Mouse (Mus musculus): ENCODE data around the gene Plbd2. TPM values are rescaled to one million over a fixed set of nuclear protein-coding genes. Genes with fewer than 3 reads are reported as not detected.

Plbd2 gene
- polyA plus RNA-seq, 1 experiment from 2014 or later = 33.6 TPM

- Histone ChIP-seq H3K4me3 (ENCODE audit: low read depth, low read length) (no peak within 1 kb of the TSS), H3K9me3 (ENCODE audit: control insufficient read depth, low read length) (no peaks in the 10 kb centered on the region), H3K27me3 (ENCODE audit: control insufficient read depth, insufficient read depth, low read length) (no peaks in the 10 kb centered on the region), H3K36me3 (ENCODE audit: control insufficient read depth, insufficient read depth, low read length) (no peaks in the 10 kb centered on the region), H3K27ac (ENCODE audit: low read depth, low read length) (no peak within 1 kb of the TSS), H3K4me1 (ENCODE audit: control insufficient read depth, insufficient read depth, low read length) (no peaks in the 10 kb centered on the region), H3K9ac (ENCODE audit: low read length) (no peak within 1 kb of the TSS), H3K4me2 (ENCODE audit: low read depth) (no peak within 1 kb of the TSS)
- no peak for ATAC-seq (ENCODE audit: insufficient read depth, low FRiP score, low TSS enrichment)
- no peak for DNase-seq (ENCODE audit: low spot score)
- WGBS = 16% methylated on average over 13 of the region's 13 CpGs
Measured at GRCm38 (mm10) chr5:120476296-120476695, 27.1 kb downstream of the Plbd2 start, which contains the start of gene Sds. Sds (plus strand) TSS chr5:120476526.

GRCm38 (mm10) chr5:120475861-120476260, 27.6 kb downstream of the Plbd2 start:
- ATAC-seq (ENCODE audit: insufficient read depth, low FRiP score, low TSS enrichment) (no peak), DNase-seq (ENCODE audit: low spot score) (no peak)
- H3K36me3 ChIP-seq (ENCODE audit: control insufficient read depth, insufficient read depth, low read length) = no peaks in the 10 kb centered on the region
- no peaks in the 10 kb centered on the region for H3K4me1 ChIP-seq (ENCODE audit: control insufficient read depth, insufficient read depth, low read length)
- no peaks in the 10 kb centered on the region for H3K9me3 ChIP-seq (ENCODE audit: control insufficient read depth, low read length)
- H3K4me2 ChIP-seq (ENCODE audit: low read depth) = no peak overlapping the region
- H3K27me3 ChIP-seq (ENCODE audit: control insufficient read depth, insufficient read depth, low read length) = no peaks in the 10 kb centered on the region
- H3K27ac ChIP-seq (ENCODE audit: low read depth, low read length) = no peak overlapping the region
- WGBS = 55% methylated on average over 8 of the region's 8 CpGs
- no peak overlapping the region for H3K4me3 ChIP-seq (ENCODE audit: low read depth, low read length)
- no peak overlapping the region for H3K9ac ChIP-seq (ENCODE audit: low read length)

GRCm38 (mm10) chr5:120473361-120473760, 30.1 kb downstream of the Plbd2 start:
- no peak overlapping the region for H3K9ac ChIP-seq (ENCODE audit: low read length)
- no peaks in the 10 kb centered on the region for H3K36me3 ChIP-seq (ENCODE audit: control insufficient read depth, insufficient read depth, low read length)
- H3K4me3 ChIP-seq (ENCODE audit: low read depth, low read length) = no peak overlapping the region
- no peaks in the 10 kb centered on the region for H3K27me3 ChIP-seq (ENCODE audit: control insufficient read depth, insufficient read depth, low read length)
- no peak overlapping the region for H3K27ac ChIP-seq (ENCODE audit: low read depth, low read length)
- DNase-seq (ENCODE audit: low spot score) (no peak), ATAC-seq (ENCODE audit: insufficient read depth, low FRiP score, low TSS enrichment) (no peak)
- no peaks in the 10 kb centered on the region for H3K4me1 ChIP-seq (ENCODE audit: control insufficient read depth, insufficient read depth, low read length)
- WGBS = 93% methylated on average over 2 of the region's 2 CpGs
- H3K9me3 ChIP-seq (ENCODE audit: control insufficient read depth, low read length) = no peaks in the 10 kb centered on the region
- no peak overlapping the region for H3K4me2 ChIP-seq (ENCODE audit: low read depth)

- Histone ChIP-seq H3K9ac (ENCODE audit: low read length) (no peak within 1 kb of the TSS), H3K36me3 (ENCODE audit: control insufficient read depth, insufficient read depth, low read length) (no peaks in the 10 kb centered on the region), H3K4me2 (ENCODE audit: low read depth) (no peak within 1 kb of the TSS), H3K27ac (ENCODE audit: low read depth, low read length) (no peak within 1 kb of the TSS), H3K9me3 (ENCODE audit: control insufficient read depth, low read length) (no peaks in the 10 kb centered on the region), H3K4me1 (ENCODE audit: control insufficient read depth, insufficient read depth, low read length) (no peaks in the 10 kb centered on the region), H3K27me3 (ENCODE audit: control insufficient read depth, insufficient read depth, low read length) (no peaks in the 10 kb centered on the region), H3K4me3 (ENCODE audit: low read depth, low read length) (no peak within 1 kb of the TSS)
- WGBS = 83% methylated on average over 8 of the region's 8 CpGs
- ATAC-seq (ENCODE audit: insufficient read depth, low FRiP score, low TSS enrichment) = no peak
- DNase-seq (ENCODE audit: low spot score) = no peak
Measured at GRCm38 (mm10) chr5:120472770-120473169, 30.7 kb downstream of the Plbd2 start, which contains the start of gene Sdsl. Sdsl (minus strand) TSS chr5:120472810.

- no peak overlapping the region for H3K4me2 ChIP-seq (ENCODE audit: low read depth)
- WGBS = 52% methylated on average over 4 of the region's 4 CpGs
- no peak for ATAC-seq (ENCODE audit: insufficient read depth, low FRiP score, low TSS enrichment)
Measured at GRCm38 (mm10) chr5:120471538-120471937, 31.9 kb downstream of the Plbd2 start.

GRCm38 (mm10) chr5:120468830-120469229, 34.6 kb downstream of the Plbd2 start:
- Histone ChIP-seq H3K9me3 (ENCODE audit: control insufficient read depth, low read length) (0 out of 2 replicates have a peak, but pooled peaks cover 3% of the 10 kb centered on the region), H3K4me1 (ENCODE audit: control insufficient read depth, insufficient read depth, low read length) (no peaks in the 10 kb centered on the region), H3K4me2 (ENCODE audit: low read depth) (no peak overlapping the region), H3K4me3 (ENCODE audit: low read depth, low read length) (no peak overlapping the region), H3K27me3 (ENCODE audit: control insufficient read depth, insufficient read depth, low read length) (no peaks in the 10 kb centered on the region), H3K36me3 (ENCODE audit: control insufficient read depth, insufficient read depth, low read length) (no peaks in the 10 kb centered on the region), H3K27ac (ENCODE audit: low read depth, low read length) (no peak overlapping the region), H3K9ac (ENCODE audit: low read length) (no peak overlapping the region)
- DNase-seq (ENCODE audit: low spot score) = no peak
- 86% methylated on average over 6 of the region's 6 CpGs for WGBS
- no peak for ATAC-seq (ENCODE audit: insufficient read depth, low FRiP score, low TSS enrichment)

More at GRCm38 (mm10) chr5:120471538-120471937, 31.9 kb downstream of the Plbd2 start:
- Histone ChIP-seq H3K9me3 (ENCODE audit: control insufficient read depth, low read length) (no peaks in the 10 kb centered on the region), H3K9ac (ENCODE audit: low read length) (no peak overlapping the region), H3K36me3 (ENCODE audit: control insufficient read depth, insufficient read depth, low read length) (no peaks in the 10 kb centered on the region), H3K4me3 (ENCODE audit: low read depth, low read length) (no peak overlapping the region), H3K27ac (ENCODE audit: low read depth, low read length) (no peak overlapping the region), H3K4me1 (ENCODE audit: control insufficient read depth, insufficient read depth, low read length) (no peaks in the 10 kb centered on the region), H3K27me3 (ENCODE audit: control insufficient read depth, insufficient read depth, low read length) (no peaks in the 10 kb centered on the region)
- no peak for DNase-seq (ENCODE audit: low spot score)

GRCm38 (mm10) chr5:120468336-120468735, 35.1 kb downstream of the Plbd2 start:
- Histone ChIP-seq H3K36me3 (ENCODE audit: control insufficient read depth, insufficient read depth, low read length) (no peaks in the 10 kb centered on the region), H3K4me2 (ENCODE audit: low read depth) (no peak overlapping the region), H3K27ac (ENCODE audit: low read depth, low read length) (no peak overlapping the region), H3K9ac (ENCODE audit: low read length) (no peak overlapping the region), H3K4me3 (ENCODE audit: low read depth, low read length) (no peak overlapping the region), H3K4me1 (ENCODE audit: control insufficient read depth, insufficient read depth, low read length) (no peaks in the 10 kb centered on the region), H3K9me3 (ENCODE audit: control insufficient read depth, low read length) (0 out of 2 replicates have a peak, but pooled peaks cover 3% of the 10 kb centered on the region), H3K27me3 (ENCODE audit: control insufficient read depth, insufficient read depth, low read length) (no peaks in the 10 kb centered on the region)
- no peak for DNase-seq (ENCODE audit: low spot score)
- ATAC-seq (ENCODE audit: insufficient read depth, low FRiP score, low TSS enrichment) = no peak
- WGBS = 80% methylated on average over 5 of the region's 5 CpGs

- H3K27me3 ChIP-seq (ENCODE audit: control insufficient read depth, insufficient read depth, low read length) = no peaks in the 10 kb centered on the region
- no peaks in the 10 kb centered on the region for H3K36me3 ChIP-seq (ENCODE audit: control insufficient read depth, insufficient read depth, low read length)
- peak overlapping the region; percentile 25; the same call in 1 of the 2 replicates for H3K4me2 ChIP-seq (ENCODE audit: low read depth)
- WGBS = 7% methylated on average over 4 of the region's 4 CpGs
- no peak overlapping the region for H3K9ac ChIP-seq (ENCODE audit: low read length)
- DNase-seq (ENCODE audit: low spot score) (no peak), ATAC-seq (ENCODE audit: insufficient read depth, low FRiP score, low TSS enrichment) (no peak)
- H3K4me3 ChIP-seq (ENCODE audit: low read depth, low read length) = peak overlapping the region; percentile 16; the same call in 1 of the 2 replicates
- H3K9me3 ChIP-seq (ENCODE audit: control insufficient read depth, low read length) = 0 out of 2 replicates have a peak, but pooled peaks cover 3% of the 10 kb centered on the region
- H3K27ac ChIP-seq (ENCODE audit: low read depth, low read length) = no peak overlapping the region
- no peaks in the 10 kb centered on the region for H3K4me1 ChIP-seq (ENCODE audit: control insufficient read depth, insufficient read depth, low read length)
Measured at GRCm38 (mm10) chr5:120467026-120467425, 36.4 kb downstream of the Plbd2 start.

- Histone ChIP-seq H3K9me3 (ENCODE audit: control insufficient read depth, low read length) (0 out of 2 replicates have a peak, but pooled peaks cover 3% of the 10 kb centered on the region), H3K4me2 (ENCODE audit: low read depth) (no peak overlapping the region), H3K36me3 (ENCODE audit: control insufficient read depth, insufficient read depth, low read length) (no peaks in the 10 kb centered on the region), H3K4me1 (ENCODE audit: control insufficient read depth, insufficient read depth, low read length) (no peaks in the 10 kb centered on the region), H3K4me3 (ENCODE audit: low read depth, low read length) (no peak overlapping the region), H3K27ac (ENCODE audit: low read depth, low read length) (no peak overlapping the region), H3K27me3 (ENCODE audit: control insufficient read depth, insufficient read depth, low read length) (no peaks in the 10 kb centered on the region), H3K9ac (ENCODE audit: low read length) (no peak overlapping the region)
- 92% methylated on average over 6 of the region's 6 CpGs for WGBS
- DNase-seq (ENCODE audit: low spot score) (no peak), ATAC-seq (ENCODE audit: insufficient read depth, low FRiP score, low TSS enrichment) (no peak)
Measured at GRCm38 (mm10) chr5:120465860-120466259, 37.6 kb downstream of the Plbd2 start.

Measured in neural tube, embryonic 11.5 days (tissue).